In the genomic region with DNA sequence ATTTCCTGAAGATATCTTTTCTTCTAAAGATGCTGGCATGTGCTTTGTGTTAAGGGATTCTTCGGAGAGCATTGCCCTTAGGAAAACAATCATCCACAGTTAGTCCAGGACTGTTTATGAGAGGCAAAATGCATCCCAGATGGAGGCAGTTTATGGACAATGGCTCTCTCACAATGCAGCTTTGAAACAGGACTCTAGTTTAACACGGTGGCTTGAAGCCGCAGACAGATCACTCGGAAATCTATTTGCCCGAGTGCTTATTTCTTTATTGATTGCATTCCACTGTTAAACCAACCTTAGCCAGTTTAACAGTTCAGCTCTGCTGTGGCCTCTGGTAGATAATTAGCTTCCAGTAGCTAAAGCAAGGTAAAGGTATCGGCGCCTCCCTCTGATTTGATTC, we compare ENCODE assay signal across 14 mouse cellular contexts.
A peak's percentile ranks its signal among the peaks of the same experiment; 100 is the strongest.
DNase-seq lines count a peak whose midpoint lies in the region; ATAC-seq lines count a peak whose summit lies in the region.
"Had no signal": no experiment of that assay in that cellular context is flagged by ENCODE, and none has a peak within 500 bp of the region (broad histone marks: within the 10 kb centered on the region; RNA-seq: fewer than 3 reads in every experiment).

No protein-coding gene starts in this region.

- 81% methylated on average over 7 of the region's 7 CpGs for WGBS in heart, embryonic 11.5 days (ENCODE audit: insufficient replicate concordance)

- H3K27me3 ChIP-seq in heart, embryonic 11.5 days (ENCODE audit: control insufficient read depth, insufficient read depth, low read length), result no peaks in the 10 kb centered on the region

- H3K4me2 ChIP-seq in heart, embryonic 11.5 days, result no peak overlapping the region

- DNase-seq in heart, adult 9 months (ENCODE audit: low spot score in 2 of 2), result no peak
- DNase-seq in embryo, embryonic 9.5 days (ENCODE audit: extremely low spot score), result peak; percentile 8
- peak; percentile 77 for DNase-seq in kidney, adult 9 months
- peak; percentile 54 for DNase-seq in mesoderm, embryonic 11.5 days (ENCODE audit: low read depth, low spot score)
- DNase-seq in gastrocnemius, postnatal 4 days (ENCODE audit: low spot score in 2 of 2), result no peak
- no peak for DNase-seq in cerebellum, adult 8-10 months
- no peak for DNase-seq in urinary bladder, postnatal 10 days (ENCODE audit: low spot score)
- DNase-seq: adrenal gland, adult 2 months; cerebellum, adult 18-20 months; gastrocnemius, postnatal 14 days; heart, postnatal 4 days; layer of hippocampus, postnatal 36 days; lung, adult 18-20 months had no signal

- H3K9me3 ChIP-seq in heart, embryonic 11.5 days (replicated peaks; ENCODE audit: control insufficient read depth, low read length), result no peaks in the 10 kb centered on the region

- no peaks in the 10 kb centered on the region for H3K4me1 ChIP-seq in heart, embryonic 11.5 days (ENCODE audit: control insufficient read depth, insufficient read depth, low read length)

- H3K4me3 ChIP-seq in heart, embryonic 11.5 days (ENCODE audit: low read depth, low read length), result no peak overlapping the region

- H3K9ac ChIP-seq in heart, embryonic 11.5 days (ENCODE audit: low read depth, low read length), result no peak overlapping the region

- ATAC-seq in heart, embryonic 11.5 days (replicated peaks; ENCODE audit: insufficient number of reproducible peaks, low FRiP score, low TSS enrichment), result no peak

- 0 out of 2 replicates have a peak overlapping the region, but pooled peaks have one; percentile 10 for H3K27ac ChIP-seq in heart, embryonic 11.5 days (ENCODE audit: low read depth, low read length)

- peaks cover 9% of the 10 kb centered on the region; the same call in 1 of the 2 replicates for H3K36me3 ChIP-seq in heart, embryonic 11.5 days (ENCODE audit: control insufficient read depth, insufficient read depth, low read length)

Comparison
In these comparisons a context has a peak if more than half of its experiments do, and no peak if none do; other contexts are left out.
1. DNase-seq: peak in embryo, embryonic 9.5 days (single experiment), kidney, adult 9 months (single experiment) and mesoderm, embryonic 11.5 days (single experiment); none in heart, adult 9 months (0 of 2), gastrocnemius, postnatal 4 days (0 of 2), cerebellum, adult 8-10 months (single experiment) and urinary bladder, postnatal 10 days (single experiment).